ENCODE assay signal across 35 mouse cellular contexts in the genomic region with DNA sequence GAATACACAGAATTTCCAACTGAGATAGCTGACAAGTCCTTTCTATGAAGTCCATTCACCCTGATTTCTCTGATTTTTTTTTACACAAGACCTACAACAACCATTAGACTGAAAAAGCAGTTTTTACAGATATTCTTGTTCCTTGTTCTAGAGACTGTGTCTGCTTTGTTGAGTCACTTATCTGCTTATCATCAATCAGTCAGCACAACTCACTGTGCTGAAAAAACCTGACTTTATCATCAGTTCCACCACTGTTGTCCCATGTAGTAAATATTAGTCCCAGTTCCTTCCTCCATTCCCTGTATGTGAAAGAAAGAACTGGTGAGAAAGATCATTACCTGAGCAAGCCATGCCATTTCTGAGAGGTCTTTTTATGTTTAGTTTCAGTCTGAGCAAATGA.
"Had no signal": no experiment of that assay in that cellular context is flagged by ENCODE, and none has a peak within 500 bp of the region (broad histone marks: within the 10 kb centered on the region; RNA-seq: fewer than 3 reads in every experiment).

No protein-coding gene starts in this region.

- DNase-seq: heart, postnatal 10 days; heart, postnatal 14 days; heart, postnatal 36 days; heart, postnatal 4 days; kidney, adult 11 months; kidney, adult 18-20 months; kidney, adult 2 months; kidney, adult 8-10 months; kidney, adult 9 months; kidney, postnatal 10 days; kidney, postnatal 14 days; kidney, postnatal 25 days; kidney, postnatal 36 days; kidney, postnatal 4 days; layer of hippocampus, adult 9-11 months; layer of hippocampus, postnatal 36 days had no signal

- H3K9ac ChIP-seq: heart, embryonic 12.5 days; heart, embryonic 13.5 days; heart, embryonic 15.5 days; hindbrain, embryonic 12.5 days; hindbrain, embryonic 13.5 days; hindbrain, embryonic 14.5 days; hindbrain, embryonic 15.5 days; intestine, embryonic 15.5 days; kidney, embryonic 15.5 days had no signal

- H3K4me1 ChIP-seq: heart, embryonic 10.5 days; heart, embryonic 12.5 days; heart, embryonic 13.5 days; heart, embryonic 15.5 days; hindbrain, embryonic 10.5 days; hindbrain, embryonic 12.5 days; hindbrain, embryonic 13.5 days; hindbrain, embryonic 15.5 days; intestine, embryonic 15.5 days had no signal

- H3K27me3 ChIP-seq: heart, embryonic 12.5 days; heart, embryonic 13.5 days; heart, embryonic 15.5 days; hindbrain, embryonic 12.5 days; hindbrain, embryonic 13.5 days; hindbrain, embryonic 15.5 days; intestine, embryonic 15.5 days; kidney, embryonic 15.5 days had no signal

- H3K27ac ChIP-seq: heart, embryonic 10.5 days; heart, embryonic 13.5 days; heart, embryonic 15.5 days; hindbrain, embryonic 10.5 days; hindbrain, embryonic 12.5 days; hindbrain, embryonic 13.5 days; hindbrain, embryonic 14.5 days; hindbrain, embryonic 15.5 days; hindbrain, postnatal 0 days; intestine, embryonic 15.5 days; kidney, embryonic 15.5 days; kidney, postnatal 0 days; layer of hippocampus, adult 2 months; left cerebral cortex, adult 2 months had no signal

- H3K36me3 ChIP-seq: heart, embryonic 10.5 days; heart, embryonic 12.5 days; heart, embryonic 13.5 days; heart, embryonic 15.5 days; hindbrain, embryonic 10.5 days; hindbrain, embryonic 12.5 days; hindbrain, embryonic 13.5 days; hindbrain, embryonic 15.5 days; intestine, embryonic 15.5 days; kidney, embryonic 15.5 days had no signal

- H3K4me2 ChIP-seq: heart, embryonic 11.5 days; heart, embryonic 12.5 days; heart, embryonic 13.5 days; heart, embryonic 15.5 days; hindbrain, embryonic 12.5 days; hindbrain, embryonic 13.5 days; hindbrain, embryonic 14.5 days; hindbrain, embryonic 15.5 days; intestine, embryonic 15.5 days; kidney, embryonic 15.5 days had no signal

- H3K4me3 ChIP-seq: heart, embryonic 10.5 days; heart, embryonic 12.5 days; heart, embryonic 13.5 days; heart, embryonic 15.5 days; hindbrain, embryonic 10.5 days; hindbrain, embryonic 12.5 days; hindbrain, embryonic 13.5 days; hindbrain, embryonic 15.5 days; intestine, embryonic 15.5 days; kidney, embryonic 15.5 days; layer of hippocampus, adult 2 months; left cerebral cortex, adult 2 months had no signal

- H3K9me3 ChIP-seq: heart, embryonic 10.5 days; heart, embryonic 12.5 days; heart, embryonic 13.5 days; heart, embryonic 15.5 days; hindbrain, embryonic 10.5 days; hindbrain, embryonic 12.5 days; hindbrain, embryonic 13.5 days; hindbrain, embryonic 15.5 days; intestine, embryonic 15.5 days; kidney, embryonic 15.5 days had no signal

- ATAC-seq: hindbrain, embryonic 16.5 days; hindbrain, postnatal 0 days; inflammation-experienced regulatory T-cells, adult 6 months; intestine, embryonic 15.5 days; intestine, embryonic 16.5 days had no signal
